Mouse (Mus musculus): ENCODE results near the gene Slc30a10.

DNA sequence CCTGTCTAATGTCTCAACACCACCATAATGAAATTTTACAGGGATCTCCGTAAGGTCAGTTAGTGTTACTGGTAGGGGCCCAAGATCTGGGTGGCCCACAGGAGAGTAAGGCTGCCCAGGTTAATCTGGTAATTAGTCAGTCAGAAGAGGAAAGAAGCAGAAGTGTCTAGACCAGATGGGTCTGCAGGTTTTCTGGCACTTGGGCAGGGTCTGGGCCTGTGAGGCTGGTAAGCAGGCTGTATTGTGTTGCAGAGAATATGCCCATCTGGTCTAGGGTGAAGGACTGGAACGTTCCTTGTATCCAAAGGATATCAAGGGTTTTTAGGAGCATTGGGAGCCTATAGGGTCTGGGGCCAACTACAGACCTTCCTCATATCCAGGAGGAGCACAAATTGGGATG lies 36.0 kb downstream of the Slc30a10 start:
- TF ChIP-seq CTCF (IDR thresholded peaks at IDR 0.05; ENCODE audit: low read depth), result no peak
- no peak for TF ChIP-seq EP300 (optimal IDR thresholded peaks at IDR 0.05)

All from stomach, postnatal 0 days (tissue).